ENCODE assay signal across 18 mouse cellular contexts in the genomic region with DNA sequence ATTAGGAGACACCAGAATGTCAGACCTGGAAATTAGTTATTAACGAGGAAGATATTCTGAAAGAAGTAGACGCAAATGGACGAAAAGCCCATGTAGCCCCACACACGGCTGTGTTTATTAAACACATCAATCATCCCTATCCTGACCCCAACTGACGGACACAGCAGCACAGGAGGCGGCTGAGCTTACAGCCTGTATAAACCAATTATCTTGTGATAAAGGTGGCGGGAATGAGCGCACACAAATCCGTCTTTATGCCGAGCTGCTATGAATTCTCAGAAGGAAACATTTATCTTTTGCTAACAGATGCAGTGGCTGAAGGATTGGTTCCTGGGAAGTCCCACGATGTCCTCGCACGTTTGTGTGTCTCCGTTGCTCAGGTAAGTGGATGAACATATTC. TPM values are rescaled to one million over a fixed set of nuclear protein-coding genes. Genes with fewer than 3 reads are reported as not detected.
DNase-seq lines count a peak whose midpoint lies in the region; ATAC-seq lines count a peak whose summit lies in the region.
"Had no signal": no experiment of that assay in that cellular context is flagged by ENCODE, and none has a peak within 500 bp of the region (broad histone marks: within the 10 kb centered on the region; RNA-seq: fewer than 3 reads in every experiment).

No protein-coding gene starts in this region.

- no peaks in the 10 kb centered on the region for H3K9me3 ChIP-seq in hindbrain, embryonic 12.5 days (replicated peaks)
- no peaks in the 10 kb centered on the region for H3K9me3 ChIP-seq in hindbrain, embryonic 14.5 days (ENCODE audit: control insufficient read depth, low read length)
- H3K9me3 ChIP-seq in midbrain, embryonic 14.5 days (ENCODE audit: control insufficient read depth, low read length), result no peaks in the 10 kb centered on the region
- no peaks in the 10 kb centered on the region for H3K9me3 ChIP-seq in midbrain, embryonic 13.5 days
- H3K9me3 ChIP-seq: embryonic facial prominence, embryonic 13.5 days; forebrain, embryonic 13.5 days; heart, embryonic 10.5 days had no signal

- H3K4me3 ChIP-seq in hindbrain, embryonic 12.5 days, result no peak overlapping the region
- no peak overlapping the region for H3K4me3 ChIP-seq in hindbrain, embryonic 14.5 days (replicated peaks; ENCODE audit: low read length)
- H3K4me3 ChIP-seq in midbrain, embryonic 14.5 days (replicated peaks; ENCODE audit: low read depth, low read length), result no peak overlapping the region
- no peak overlapping the region for H3K4me3 ChIP-seq in midbrain, embryonic 13.5 days (replicated peaks)
- H3K4me3 ChIP-seq: embryonic facial prominence, embryonic 13.5 days; forebrain, embryonic 13.5 days; heart, embryonic 10.5 days had no signal

- H3K4me2 ChIP-seq in hindbrain, embryonic 12.5 days (replicated peaks), result no peak overlapping the region
- no peak overlapping the region for H3K4me2 ChIP-seq in hindbrain, embryonic 14.5 days (replicated peaks)
- H3K4me2 ChIP-seq in midbrain, embryonic 14.5 days (ENCODE audit: low read length), result no peak overlapping the region
- H3K4me2 ChIP-seq in midbrain, embryonic 13.5 days (replicated peaks), result no peak overlapping the region
- H3K4me2 ChIP-seq: embryonic facial prominence, embryonic 13.5 days; forebrain, embryonic 13.5 days had no signal

- ATAC-seq in hindbrain, embryonic 12.5 days (ENCODE audit: low FRiP score), result peak; percentile 71; the same call in 1 of the 2 replicates
- ATAC-seq in hindbrain, embryonic 14.5 days (ENCODE audit: low FRiP score), result no peak
- no peak for ATAC-seq in midbrain, embryonic 14.5 days (ENCODE audit: low FRiP score, low TSS enrichment)
- ATAC-seq in midbrain, embryonic 13.5 days, result no peak
- ATAC-seq: forebrain, embryonic 13.5 days had no signal

- H3K36me3 ChIP-seq in hindbrain, embryonic 12.5 days, result no peaks in the 10 kb centered on the region
- no peaks in the 10 kb centered on the region for H3K36me3 ChIP-seq in hindbrain, embryonic 14.5 days (replicated peaks; ENCODE audit: control insufficient read depth, insufficient read depth)
- H3K36me3 ChIP-seq in midbrain, embryonic 14.5 days (ENCODE audit: control insufficient read depth, insufficient read depth, low read length), result no peaks in the 10 kb centered on the region
- no peaks in the 10 kb centered on the region for H3K36me3 ChIP-seq in midbrain, embryonic 13.5 days
- H3K36me3 ChIP-seq: embryonic facial prominence, embryonic 13.5 days; heart, embryonic 10.5 days had no signal

- H3K27me3 ChIP-seq in hindbrain, embryonic 12.5 days, result no peaks in the 10 kb centered on the region
- no peaks in the 10 kb centered on the region for H3K27me3 ChIP-seq in hindbrain, embryonic 14.5 days (ENCODE audit: control insufficient read depth, insufficient read depth, low read length)
- H3K27me3 ChIP-seq in midbrain, embryonic 14.5 days (ENCODE audit: control insufficient read depth, insufficient read depth, low read length), result no peaks in the 10 kb centered on the region
- H3K27me3 ChIP-seq in midbrain, embryonic 13.5 days, result no peaks in the 10 kb centered on the region
- H3K27me3 ChIP-seq: embryonic facial prominence, embryonic 13.5 days; forebrain, embryonic 13.5 days had no signal

- peak; percentile 38 for DNase-seq in embryo, embryonic 11 days
- DNase-seq in embryo, embryonic 9.5 days (ENCODE audit: extremely low spot score), result no peak
- DNase-seq in hindbrain, embryonic 14.5 days (ENCODE audit: low spot score), result no peak
- peak; percentile 43 for DNase-seq in midbrain, embryonic 14.5 days
- DNase-seq in adrenal gland, adult 8-10 months, result no peak
- DNase-seq: adrenal gland, postnatal 14 days; cerebellum, adult 18-20 months; cerebellum, adult 9-11 months; cerebellum, postnatal 36 days; gastrocnemius, postnatal 36 days; heart, adult 18-20 months; heart, postnatal 14 days; kidney, adult 11 months had no signal

- WGBS in hindbrain, embryonic 12.5 days, result 54% methylated on average over 14 of the region's 14 CpGs
- WGBS in hindbrain, embryonic 14.5 days, result 40% methylated on average over 14 of the region's 14 CpGs
- 52% methylated on average over 14 of the region's 14 CpGs for WGBS in midbrain, embryonic 14.5 days
- WGBS in midbrain, embryonic 13.5 days, result 60% methylated on average over 14 of the region's 14 CpGs

- no peak overlapping the region for H3K9ac ChIP-seq in hindbrain, embryonic 12.5 days
- H3K9ac ChIP-seq in hindbrain, embryonic 14.5 days, result no peak overlapping the region
- H3K9ac ChIP-seq in midbrain, embryonic 14.5 days (replicated peaks; ENCODE audit: low read length), result no peak overlapping the region
- no peak overlapping the region for H3K9ac ChIP-seq in midbrain, embryonic 13.5 days (replicated peaks)
- H3K9ac ChIP-seq: embryonic facial prominence, embryonic 13.5 days; forebrain, embryonic 13.5 days had no signal

- H3K27ac ChIP-seq in hindbrain, embryonic 12.5 days, result 0 out of 2 replicates have a peak overlapping the region, but pooled peaks have one; percentile 18
- H3K27ac ChIP-seq in hindbrain, embryonic 14.5 days, result no peak overlapping the region
- no peak overlapping the region for H3K27ac ChIP-seq in midbrain, embryonic 14.5 days (replicated peaks; ENCODE audit: low read depth, low read length)
- H3K27ac ChIP-seq in midbrain, embryonic 13.5 days, result no peak overlapping the region
- H3K27ac ChIP-seq: embryonic facial prominence, embryonic 13.5 days; forebrain, embryonic 13.5 days; heart, embryonic 10.5 days had no signal

- peaks cover 10% of the 10 kb centered on the region; the same call in 1 of the 2 replicates for H3K4me1 ChIP-seq in hindbrain, embryonic 12.5 days
- H3K4me1 ChIP-seq in hindbrain, embryonic 14.5 days (replicated peaks; ENCODE audit: control insufficient read depth, insufficient read depth, low read length), result peaks cover 6% of the 10 kb centered on the region; the same call in 1 of the 2 replicates
- H3K4me1 ChIP-seq in midbrain, embryonic 14.5 days (ENCODE audit: control insufficient read depth, insufficient read depth, low read length), result no peaks in the 10 kb centered on the region
- H3K4me1 ChIP-seq in midbrain, embryonic 13.5 days (replicated peaks), result peaks cover 12% of the 10 kb centered on the region; the same call in 1 of the 2 replicates

RNA-seq across cellular contexts. Expression of gene Kif13a, which starts 48.9 kb away (rescaled TPM):
- 22.3 and 23.9 TPM in 2 replicates for polyA plus RNA-seq in hindbrain, embryonic 12.5 days (2016; fragmentation: Nextera tagmentation; extraction: Ambion mirVana)
- 14.3 and 15.0 TPM in 2 replicates for polyA plus RNA-seq in hindbrain, embryonic 14.5 days (2014; fragmentation: Nextera tagmentation; extraction: Ambion mirVana)
- polyA plus RNA-seq in midbrain, embryonic 14.5 days (2014; fragmentation: Nextera tagmentation; extraction: Ambion mirVana), result 10.2 and 14.2 TPM in 2 replicates
- 9.6 and 10.1 TPM in 2 replicates for polyA plus RNA-seq in midbrain, embryonic 13.5 days (2015; fragmentation: Nextera tagmentation; extraction: Ambion mirVana)
- total RNA-seq in adrenal gland, adult 8-10 months (2022), result 10 to 100 TPM; 39.1 to 46.8 (median 42.3) TPM

Comparison
In these comparisons a context has a peak if more than half of its experiments do, and no peak if none do; other contexts are left out.
1. DNase-seq: peak in embryo, embryonic 11 days (single experiment) and midbrain, embryonic 14.5 days (single experiment); none in embryo, embryonic 9.5 days (single experiment), hindbrain, embryonic 14.5 days (single experiment) and adrenal gland, adult 8-10 months (single experiment).